Mouse (Mus musculus) liver, adult 2 months (tissue): ENCODE results near the gene Gm12184. TPM values are rescaled to one million over a fixed set of nuclear protein-coding genes. Genes with fewer than 3 reads are reported as not detected.
A peak's percentile ranks its signal among the peaks of the same experiment; 100 is the strongest.

Experiments
- DNase-seq: peaks from one replicate; pipeline ENCODE4 v3.0.0-alpha.2; 2011; ENCODE audit warnings: low read depth, low spot score; ENCODE audit errors: extremely low read depth
- H3K27ac ChIP-seq: fragments of 200-500 bp; replicated peaks from 2 replicates; pipeline ENCODE4 v1.5.1; 2012; ENCODE audit warnings: low read depth, mild to moderate bottlenecking, control low read depth, inconsistent platforms, low read length; ENCODE audit not compliant: insufficient read depth
- H3K27me3 ChIP-seq: fragments of 200-500 bp; 2 replicates; pipeline ENCODE4 v1.6.1; 2012; ENCODE audit warnings: mild to moderate bottlenecking, moderate library complexity, low read length, inconsistent platforms; ENCODE audit not compliant: control insufficient read depth, insufficient read depth
- H3K36me3 ChIP-seq: fragments of 200-500 bp; 2 replicates; pipeline ENCODE4 v1.6.1; 2012; ENCODE audit warnings: low read length, inconsistent platforms; ENCODE audit not compliant: control insufficient read depth, insufficient read depth
- H3K4me1 ChIP-seq: fragments of 200-500 bp; 2 replicates; pipeline ENCODE4 v1.6.1; 2011; ENCODE audit warnings: low read length; ENCODE audit not compliant: control insufficient read depth, insufficient read depth
- H3K4me3 ChIP-seq: fragments of 200-500 bp; 2 replicates; pipeline ENCODE4 v1.5.1; 2011; ENCODE audit warnings: low read depth, mild to moderate bottlenecking, control low read depth, low read length, moderate library complexity; ENCODE audit not compliant: insufficient read depth
- H3K79me2 ChIP-seq: fragments of 200-500 bp; 2 replicates; pipeline ENCODE4 v1.6.1; 2012; ENCODE audit warnings: inconsistent platforms, mild to moderate bottlenecking, low read length, moderate library complexity; ENCODE audit not compliant: control insufficient read depth, insufficient read depth
- H3K9ac ChIP-seq: fragments of 200-500 bp; 2 replicates; pipeline ENCODE4 v1.6.1; 2012; ENCODE audit warnings: low read depth, mild to moderate bottlenecking, control low read depth, inconsistent platforms, low read length
- CTCF ChIP-seq: fragments of 200-500 bp; IDR thresholded peaks from 2 replicates; pipeline ENCODE4 v1.5.1; 2011; ENCODE audit warnings: low read depth, low read length, control low read depth
- POLR2A ChIP-seq: fragments of 200-500 bp; IDR thresholded peaks from 2 replicates; pipeline ENCODE4 v1.6.1; 2011; ENCODE audit warnings: low read length, control low read depth; ENCODE audit not compliant: insufficient read depth; ENCODE audit errors: extremely low read depth
- WGBS: fragments of 180-500 bp; shearing (Covaris S2); methylation state at CpG from one replicate; pipeline ENCODE4 v1.1.7; 2018; 5-methylcytosine and 5-hydroxymethylcytosine counted together
- polyA plus RNA-seq: library from polyadenylated mRNA; depleted of rRNA; stranded (reverse); fragments of >200 nt; gene quantifications from 2 replicates; pipeline ENCODE4 v1.2.3, GENCODE M21; 2012; rRNA removed
- total RNA-seq: library from RNA; depleted of rRNA; stranded (reverse); fragments of >200 nt; gene quantifications from 2 replicates; pipeline ENCODE4 v1.2.3, GENCODE M21; 2014; rRNA removed

Gm12184 gene
- total and polyA plus RNA-seq, 2 experiments: 1.5 to 5.5 TPM

DNA sequence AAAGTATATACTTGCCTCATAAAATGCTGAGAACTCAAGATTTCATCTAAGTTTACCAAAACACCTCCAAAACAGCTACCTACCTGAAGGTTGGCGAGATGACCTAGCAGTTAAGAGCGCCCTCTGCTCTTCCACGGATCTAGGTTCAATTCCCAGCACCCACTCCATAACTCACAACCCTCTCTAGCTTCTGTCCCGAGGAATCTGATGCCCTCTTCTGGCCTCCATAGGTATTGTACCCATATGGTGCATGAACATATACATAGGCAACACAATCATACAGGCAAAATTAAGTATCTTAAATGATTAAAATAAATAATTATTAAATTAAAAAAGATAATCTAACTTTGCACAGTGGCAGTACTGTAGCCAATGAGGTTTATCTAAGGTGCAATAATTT lies 44.2 kb downstream of the Gm12184 start:
- Histone ChIP-seq H3K27me3 (no peaks in the 10 kb centered on the region), H3K9ac (no peak overlapping the region), H3K36me3 (no peaks in the 10 kb centered on the region), H3K4me1 (no peaks in the 10 kb centered on the region), H3K4me3 (no peak overlapping the region), H3K79me2 (no peaks in the 10 kb centered on the region), H3K27ac (no peak overlapping the region)
- WGBS: 88% methylated on average over 4 of the region's 4 CpGs
- no peak for TF ChIP-seq POLR2A
- no peak for TF ChIP-seq CTCF
- DNase-seq: no peak

GRCm38 (mm10) chr11:48779450-48779849 lies 47.0 kb downstream of the Gm12184 start:
- H3K27ac ChIP-seq: no peak overlapping the region
- H3K36me3 ChIP-seq: no peaks in the 10 kb centered on the region
- H3K4me3 ChIP-seq: no peak overlapping the region
- no peaks in the 10 kb centered on the region for H3K79me2 ChIP-seq
- DNase-seq: no peak
- H3K27me3 ChIP-seq: no peaks in the 10 kb centered on the region
- TF ChIP-seq CTCF (peak; percentile 50; the same call in 1 of the 2 replicates), POLR2A (no peak)
- H3K4me1 ChIP-seq: no peaks in the 10 kb centered on the region
- 44% methylated on average over 7 of the region's 7 CpGs for WGBS
- no peak overlapping the region for H3K9ac ChIP-seq

GRCm38 (mm10) chr11:48777303-48777702 lies 49.2 kb downstream of the Gm12184 start:
- TF ChIP-seq CTCF (no peak), POLR2A (no peak)
- Histone ChIP-seq H3K36me3 (no peaks in the 10 kb centered on the region), H3K4me3 (no peak overlapping the region), H3K79me2 (no peaks in the 10 kb centered on the region), H3K27ac (no peak overlapping the region), H3K4me1 (no peaks in the 10 kb centered on the region), H3K9ac (no peak overlapping the region), H3K27me3 (no peaks in the 10 kb centered on the region)
- no peak for DNase-seq
- WGBS: 91% methylated on average over 9 of the region's 9 CpGs

DNA sequence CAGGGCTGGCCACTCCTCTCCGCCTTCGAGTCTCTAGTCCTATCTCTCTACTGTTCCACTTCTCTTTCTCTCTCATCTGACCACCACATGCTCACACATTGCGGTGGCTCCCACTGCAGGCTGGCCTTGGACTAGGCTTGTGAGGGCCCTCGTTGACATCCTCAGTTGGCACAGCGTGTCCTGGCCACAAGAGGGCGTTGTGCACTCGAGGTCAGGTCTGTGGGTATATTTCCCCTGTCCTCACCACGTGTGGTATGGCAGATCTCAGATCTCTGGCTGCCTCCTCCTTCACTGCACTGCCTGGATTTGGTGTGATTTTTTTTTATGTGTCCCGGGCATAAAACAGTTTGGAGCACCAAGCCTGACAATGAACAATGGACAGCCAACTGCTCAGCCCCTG lies 49.8 kb downstream of the Gm12184 start:
- H3K27me3 ChIP-seq: no peaks in the 10 kb centered on the region
- H3K9ac ChIP-seq: no peak overlapping the region
- 42% methylated on average over 9 of the region's 9 CpGs for WGBS
- H3K36me3 ChIP-seq: no peaks in the 10 kb centered on the region
- no peak overlapping the region for H3K27ac ChIP-seq
- no peaks in the 10 kb centered on the region for H3K4me1 ChIP-seq
- no peak overlapping the region for H3K4me3 ChIP-seq
- TF ChIP-seq CTCF: peak; percentile 53
- TF ChIP-seq POLR2A: no peak
- DNase-seq: no peak
- no peaks in the 10 kb centered on the region for H3K79me2 ChIP-seq

- H3K27ac ChIP-seq: no peak overlapping the region
- H3K4me1 ChIP-seq: no peaks in the 10 kb centered on the region
- DNase-seq: peak; percentile 47
- TF ChIP-seq POLR2A: no peak
- TF ChIP-seq CTCF: 0 out of 2 replicates have a peak, but pooled peaks have one; percentile 10
- no peaks in the 10 kb centered on the region for H3K36me3 ChIP-seq
- no peaks in the 10 kb centered on the region for H3K27me3 ChIP-seq
- no peak overlapping the region for H3K4me3 ChIP-seq
- no peaks in the 10 kb centered on the region for H3K79me2 ChIP-seq
- 6% methylated on average over 7 of the region's 7 CpGs for WGBS
- no peak overlapping the region for H3K9ac ChIP-seq
These were observed 51.0 kb downstream of the Gm12184 start for GRCm38 (mm10) chr11:48775483-48775882.

Other genes starting within 250 kb of the Gm12184 start
- 507 and 645 TPM in 2 replicates for gene Rack1, start 26.3 kb downstream of the Gm12184 start, total RNA-seq
- gene Rack1, start 26.3 kb downstream of the Gm12184 start, polyA plus RNA-seq: 645 and 687 TPM in 2 replicates
- 11.4 and 13.2 TPM in 2 replicates for gene Trim41, start 9.3 kb downstream of the Gm12184 start, total RNA-seq
- gene Trim41, start 9.3 kb downstream of the Gm12184 start, polyA plus RNA-seq: 13.7 and 18.2 TPM in 2 replicates
- 5.8 and 11.2 TPM in 2 replicates for gene Trim7, start 515 bp downstream of the Gm12184 start, total RNA-seq
- gene Trim7, start 515 bp downstream of the Gm12184 start, polyA plus RNA-seq: 11.0 and 16.3 TPM in 2 replicates
- gene Irgm1, start 45.0 kb upstream of the Gm12184 start, total RNA-seq: 43.0 and 48.4 TPM in 2 replicates
- 29.9 and 33.3 TPM in 2 replicates for gene Irgm1, start 45.0 kb upstream of the Gm12184 start, polyA plus RNA-seq
- gene Gm5431, start 75.6 kb upstream of the Gm12184 start, total RNA-seq: 1.3 and 1.9 TPM in 2 replicates
- 0.10 and 0.12 TPM in 2 replicates for gene Gm5431, start 75.6 kb upstream of the Gm12184 start, polyA plus RNA-seq
- gene Psme2b, start 119.5 kb upstream of the Gm12184 start, total RNA-seq: 2.3 and 4.0 TPM in 2 replicates
- 2.5 and 3.0 TPM in 2 replicates for gene Psme2b, start 119.5 kb upstream of the Gm12184 start, polyA plus RNA-seq
- 0.20 and 0.28 TPM in 2 replicates for gene Olfr56, start 152.2 kb upstream of the Gm12184 start, total RNA-seq
- 0.05 TPM in 1 of 2 replicates, not detected in the other for gene Olfr56, start 152.2 kb upstream of the Gm12184 start, polyA plus RNA-seq
- gene 9930111J21Rik1, start 152.7 kb upstream of the Gm12184 start, total RNA-seq: 4.1 and 5.1 TPM in 2 replicates
- 0.44 and 0.48 TPM in 2 replicates for gene 9930111J21Rik1, start 152.7 kb upstream of the Gm12184 start, polyA plus RNA-seq
- 0.13 and 0.18 TPM in 2 replicates for gene Gm12185, start 165.6 kb upstream of the Gm12184 start, total RNA-seq
- 0.02 TPM in 1 of 2 replicates, not detected in the other for gene Gm12185, start 165.6 kb upstream of the Gm12184 start, polyA plus RNA-seq
- gene Tgtp1, start 167.5 kb upstream of the Gm12184 start, total RNA-seq: 9.8 and 11.1 TPM in 2 replicates
- gene Tgtp1, start 167.5 kb upstream of the Gm12184 start, polyA plus RNA-seq: 1.4 and 2.8 TPM in 2 replicates
- 2.8 and 4.0 TPM in 2 replicates for gene 9930111J21Rik2, start 224.6 kb upstream of the Gm12184 start, total RNA-seq
- gene 9930111J21Rik2, start 224.6 kb upstream of the Gm12184 start, polyA plus RNA-seq: 0.30 and 0.44 TPM in 2 replicates
- 5.7 and 6.9 TPM in 2 replicates for gene Tgtp2, start 237.6 kb upstream of the Gm12184 start, total RNA-seq
- 1.1 and 1.3 TPM in 2 replicates for gene Tgtp2, start 237.6 kb upstream of the Gm12184 start, polyA plus RNA-seq
- gene Ifi47, start 249.9 kb upstream of the Gm12184 start, total RNA-seq: 20.0 and 21.3 TPM in 2 replicates
- gene Ifi47, start 249.9 kb upstream of the Gm12184 start, polyA plus RNA-seq: 8.2 and 12.7 TPM in 2 replicates